Mouse (Mus musculus): ENCODE results near the gene Anxa8. TPM values are rescaled to one million over a fixed set of nuclear protein-coding genes. Genes with fewer than 3 reads are reported as not detected.

The Anxa8 gene
- 1 to 10 TPM; 1.8 to 5.8 (median 3.6) TPM for total RNA-seq (2022)

DNA sequence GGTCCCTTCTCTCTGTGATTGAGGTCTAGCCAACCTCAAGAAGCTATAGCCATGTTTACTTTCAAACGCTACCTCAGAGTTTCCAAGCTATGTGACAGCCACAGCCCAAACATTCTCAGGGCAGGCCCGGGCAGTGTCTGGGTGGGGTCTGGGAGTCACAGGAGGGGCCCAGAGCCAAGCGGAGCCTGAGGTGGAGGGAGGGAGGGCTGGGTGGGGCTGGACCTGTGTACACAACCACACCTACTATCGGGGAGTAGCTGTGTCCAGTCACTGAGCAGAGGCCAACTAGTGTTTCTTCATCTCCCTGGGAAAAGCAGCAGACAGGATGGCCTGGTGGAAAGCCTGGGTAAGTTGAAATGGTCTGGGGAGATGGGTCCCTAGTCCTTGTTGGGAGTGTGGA is at the start of gene Anxa8:
Gene Anxa8 (plus strand): TSS at position 251 of the 400 bp plus-strand sequence.
- no peak for DNase-seq (ENCODE audit: low spot score)

DNA sequence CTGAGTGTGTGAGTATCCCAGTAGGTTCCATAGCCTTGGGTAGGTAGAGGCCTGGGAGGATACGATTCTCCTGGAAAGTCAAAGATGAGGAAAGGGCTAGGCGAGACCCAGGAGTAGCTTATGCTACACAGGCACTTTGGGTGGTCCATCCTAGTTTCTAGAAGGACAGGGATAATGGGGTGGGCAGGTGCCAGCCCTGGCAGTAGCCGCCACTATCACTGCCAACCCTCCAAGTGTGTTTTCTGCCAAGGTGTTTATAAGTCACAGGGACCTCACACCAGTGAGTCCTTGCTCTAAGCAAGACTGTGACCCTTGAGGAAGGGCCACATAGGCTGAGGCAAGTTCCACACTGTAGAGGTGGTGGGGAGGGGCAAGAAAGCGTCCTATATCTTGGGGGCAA is 44.5 kb upstream of the Anxa8 start:
- DNase-seq (ENCODE audit: low spot score), result no peak

- DNase-seq (ENCODE audit: low spot score), result no peak
These were observed 42.4 kb upstream of the Anxa8 start for GRCm38 (mm10) chr14:34043341-34043740.

- DNase-seq (ENCODE audit: low spot score), result no peak
These were observed 35.5 kb upstream of the Anxa8 start for GRCm38 (mm10) chr14:34050101-34050779.

- DNase-seq (ENCODE audit: low spot score), result no peak
These were observed 33.3 kb upstream of the Anxa8 start, which contains the start of gene Antxrl for GRCm38 (mm10) chr14:34052516-34052915. Gene Antxrl, plus strand, starts transcription at chr14:34052707.

DNA sequence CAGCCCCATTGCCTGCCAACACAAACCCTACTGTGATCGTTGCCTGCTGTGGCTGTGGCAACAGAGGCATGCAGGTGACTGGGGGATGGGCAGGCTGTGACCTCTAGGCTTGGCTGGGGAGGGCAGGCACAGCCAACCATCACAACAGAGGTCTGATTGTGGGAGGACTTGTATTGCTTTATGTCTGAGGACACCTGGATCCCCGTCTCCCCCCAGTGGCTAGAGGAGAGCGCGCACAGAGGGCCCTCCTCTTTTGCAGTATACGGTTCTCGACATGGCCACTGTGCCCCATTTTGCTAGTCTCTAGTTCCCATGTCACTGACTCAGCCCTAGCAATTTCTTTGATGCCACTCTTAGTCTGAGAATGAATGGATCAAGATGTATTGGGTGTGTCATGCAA is 14.1 kb upstream of the Anxa8 start:
- no peak for DNase-seq (ENCODE audit: low spot score)

- DNase-seq (ENCODE audit: low spot score), result no peak
These were observed 10.4 kb upstream of the Anxa8 start for GRCm38 (mm10) chr14:34075346-34075745.

- no peak for DNase-seq (ENCODE audit: low spot score)
These were observed 8.6 kb upstream of the Anxa8 start for GRCm38 (mm10) chr14:34077222-34077621.

GRCm38 (mm10) chr14:34078293-34078692 is 7.5 kb upstream of the Anxa8 start:
- DNase-seq (ENCODE audit: low spot score), result no peak

DNA sequence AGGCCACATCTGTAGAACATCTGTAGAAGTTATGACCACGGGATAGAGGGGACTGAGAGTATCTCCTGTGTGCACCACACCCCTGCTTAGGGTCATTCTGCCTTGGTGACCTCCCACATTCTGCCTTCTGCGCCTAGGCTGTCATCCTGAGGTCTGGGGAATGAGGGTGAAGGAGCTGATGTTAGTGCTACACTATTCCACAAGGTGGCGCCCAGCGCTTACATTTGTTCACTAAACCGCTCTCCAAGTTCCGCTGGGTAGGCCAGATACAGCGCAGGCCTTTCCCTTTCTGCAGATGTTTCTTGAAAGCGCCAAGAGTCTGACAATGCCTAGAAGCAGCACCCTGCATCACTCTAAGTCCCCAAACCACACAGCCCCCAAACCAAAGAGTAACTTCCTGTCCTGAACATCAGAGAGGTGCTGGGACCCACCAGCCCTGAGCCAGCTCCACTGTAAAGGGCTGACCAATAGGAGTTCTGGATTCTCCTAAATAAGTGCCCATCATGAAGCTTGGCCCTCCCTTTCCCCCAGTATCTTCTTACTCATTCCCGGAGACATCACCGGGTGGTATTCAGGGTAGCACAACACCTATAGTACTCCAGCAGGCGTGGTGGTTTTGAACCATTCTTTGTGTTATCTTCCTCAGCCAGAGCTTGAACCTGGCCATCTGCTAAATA is 5.3 kb upstream of the Anxa8 start:
- DNase-seq (ENCODE audit: low spot score), result peak; percentile 67

- DNase-seq (ENCODE audit: low spot score), result no peak
These were observed 1.0 kb downstream of the Anxa8 start for GRCm38 (mm10) chr14:34086806-34087205.

DNA sequence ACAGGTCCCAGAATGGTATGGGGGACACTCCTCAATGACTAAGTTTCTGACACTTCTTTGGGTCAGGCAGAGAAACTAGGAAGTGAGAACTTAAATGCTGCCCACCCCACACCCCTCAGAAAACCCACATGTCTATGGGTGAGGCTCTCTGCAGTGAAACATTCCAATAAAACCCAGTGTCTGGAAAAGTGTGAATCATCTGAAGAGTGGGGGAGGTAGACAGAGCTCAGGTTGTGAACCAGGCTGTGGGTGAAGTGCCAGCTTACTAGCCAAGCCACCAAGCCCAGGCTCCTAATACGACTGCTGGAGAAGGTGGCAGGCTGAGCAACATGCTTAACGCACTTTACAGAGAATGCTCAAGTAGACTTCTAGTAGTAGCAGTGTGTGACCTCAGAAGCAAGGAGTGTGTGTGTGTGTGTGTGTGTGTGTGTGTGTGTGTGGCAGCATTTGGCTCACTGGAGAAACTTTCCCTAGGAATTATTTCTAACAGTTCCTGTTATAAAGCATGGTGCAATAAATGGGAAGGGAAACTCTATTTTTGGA is 2.1 kb downstream of the Anxa8 start:
- no peak for DNase-seq (ENCODE audit: low spot score)

- DNase-seq (ENCODE audit: low spot score), result no peak
These were observed 4.0 kb downstream of the Anxa8 start for GRCm38 (mm10) chr14:34089796-34090195.

GRCm38 (mm10) chr14:34091475-34091874 is 5.7 kb downstream of the Anxa8 start:
- DNase-seq (ENCODE audit: low spot score), result no peak

- no peak for DNase-seq (ENCODE audit: low spot score)
These were observed 7.1 kb downstream of the Anxa8 start for GRCm38 (mm10) chr14:34092856-34093255.

- DNase-seq (ENCODE audit: low spot score), result no peak
These were observed 10.4 kb downstream of the Anxa8 start for GRCm38 (mm10) chr14:34096161-34096560.

DNA sequence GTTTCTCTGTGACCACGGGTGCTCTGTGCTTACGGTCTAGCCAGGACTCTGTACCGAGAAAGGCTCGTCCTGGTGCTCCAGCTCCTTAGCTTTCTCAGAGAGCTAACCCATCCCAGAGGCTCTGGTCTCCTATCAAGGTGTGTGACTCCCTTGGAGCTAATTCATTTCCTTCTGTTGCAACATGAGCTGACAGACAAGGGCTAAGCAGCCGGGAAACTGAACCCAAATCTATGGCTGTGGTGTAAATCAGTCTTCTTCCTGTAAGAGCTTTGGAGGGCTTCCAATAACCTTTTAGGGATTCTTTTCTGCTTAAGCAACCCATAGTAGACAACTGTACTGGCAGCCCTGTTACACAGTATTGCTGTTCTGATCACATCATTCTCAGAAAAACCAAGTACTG is 16.8 kb downstream of the Anxa8 start, which contains the start of gene A630023A22Rik:
Gene A630023A22Rik (minus strand): TSS at position 154 of the 400 bp plus-strand sequence.
- no peak for DNase-seq (ENCODE audit: low spot score)

- no peak for DNase-seq (ENCODE audit: low spot score)
These were observed 18.1 kb downstream of the Anxa8 start for GRCm38 (mm10) chr14:34103855-34104254.

DNA sequence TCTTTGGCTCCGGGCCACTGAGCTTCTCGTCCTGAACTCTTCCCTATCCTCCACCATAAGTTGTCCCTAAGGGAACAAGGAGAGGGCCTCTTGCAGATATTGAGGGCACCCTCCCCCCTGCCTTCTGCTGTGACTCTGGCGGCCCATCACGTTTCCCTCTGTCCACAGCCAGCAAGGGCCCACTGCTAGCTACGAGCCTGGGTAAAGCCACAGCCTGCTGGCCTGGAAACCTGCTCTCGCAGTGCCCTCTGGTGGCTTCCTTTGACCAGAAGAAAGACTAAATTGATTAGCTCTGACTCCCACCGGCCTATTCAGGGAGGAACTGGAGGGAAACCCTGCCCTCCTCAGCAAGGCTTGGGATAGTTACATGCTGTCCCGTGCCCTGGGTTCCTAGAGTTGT is 19.1 kb downstream of the Anxa8 start:
- DNase-seq (ENCODE audit: low spot score), result peak; percentile 67

DNA sequence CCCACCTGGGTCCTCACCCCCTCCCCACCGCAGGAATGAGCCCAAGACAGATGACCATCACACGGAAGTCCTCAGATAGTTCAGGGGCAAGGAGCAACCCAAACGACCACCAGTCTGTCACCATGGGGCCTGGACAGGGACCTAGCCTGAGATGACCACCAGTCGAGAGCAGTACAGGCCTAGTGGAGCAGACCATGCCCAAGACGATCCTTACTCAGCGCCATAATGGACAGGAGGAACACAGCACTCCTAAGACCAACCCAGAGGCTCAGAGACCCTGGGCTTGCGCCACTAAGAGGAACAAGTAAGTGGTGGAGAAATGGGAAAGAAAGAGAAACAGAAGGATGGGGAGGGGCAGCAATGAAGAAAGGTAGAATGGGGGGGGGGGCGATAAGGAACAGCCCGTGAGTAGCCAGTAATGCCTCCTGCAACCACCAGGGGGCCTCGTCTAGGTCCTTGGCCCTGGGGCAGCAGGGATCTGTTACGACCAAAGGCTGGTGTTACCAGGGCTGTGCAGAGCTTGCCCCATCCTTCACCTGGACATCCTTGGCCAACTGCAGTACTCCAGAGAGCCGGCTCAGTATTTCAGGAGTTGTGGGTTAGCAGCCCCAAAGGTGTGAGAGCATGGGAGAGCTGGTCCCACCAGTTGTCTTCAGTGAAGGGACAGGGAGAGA is 20.7 kb downstream of the Anxa8 start:
- no peak for DNase-seq (ENCODE audit: low spot score)

DNA sequence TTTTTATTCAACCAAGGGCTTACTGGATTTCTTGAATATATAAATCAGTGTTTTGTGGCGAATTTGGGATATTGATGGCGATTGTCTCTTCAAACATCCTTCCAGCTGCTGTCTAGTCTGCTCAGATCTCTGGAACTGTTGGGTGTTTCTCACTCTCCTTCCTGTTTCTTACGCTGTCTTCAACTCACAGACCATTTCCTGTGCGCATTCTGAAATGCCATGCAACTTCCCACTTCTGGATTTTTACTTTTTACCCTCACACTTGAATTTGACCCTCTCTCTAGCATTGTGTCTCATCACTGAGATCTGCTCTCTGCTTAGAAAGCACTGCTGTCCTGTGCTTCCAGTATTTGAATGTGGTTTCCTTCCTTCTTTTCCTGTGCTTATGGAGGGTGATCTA is 21.8 kb downstream of the Anxa8 start:
- DNase-seq (ENCODE audit: low spot score), result no peak

- DNase-seq (ENCODE audit: low spot score), result no peak
These were observed 28.5 kb downstream of the Anxa8 start for GRCm38 (mm10) chr14:34114311-34114710.
